Comparison of ENCODE assay signal across 21 mouse cellular contexts in the genomic region with DNA sequence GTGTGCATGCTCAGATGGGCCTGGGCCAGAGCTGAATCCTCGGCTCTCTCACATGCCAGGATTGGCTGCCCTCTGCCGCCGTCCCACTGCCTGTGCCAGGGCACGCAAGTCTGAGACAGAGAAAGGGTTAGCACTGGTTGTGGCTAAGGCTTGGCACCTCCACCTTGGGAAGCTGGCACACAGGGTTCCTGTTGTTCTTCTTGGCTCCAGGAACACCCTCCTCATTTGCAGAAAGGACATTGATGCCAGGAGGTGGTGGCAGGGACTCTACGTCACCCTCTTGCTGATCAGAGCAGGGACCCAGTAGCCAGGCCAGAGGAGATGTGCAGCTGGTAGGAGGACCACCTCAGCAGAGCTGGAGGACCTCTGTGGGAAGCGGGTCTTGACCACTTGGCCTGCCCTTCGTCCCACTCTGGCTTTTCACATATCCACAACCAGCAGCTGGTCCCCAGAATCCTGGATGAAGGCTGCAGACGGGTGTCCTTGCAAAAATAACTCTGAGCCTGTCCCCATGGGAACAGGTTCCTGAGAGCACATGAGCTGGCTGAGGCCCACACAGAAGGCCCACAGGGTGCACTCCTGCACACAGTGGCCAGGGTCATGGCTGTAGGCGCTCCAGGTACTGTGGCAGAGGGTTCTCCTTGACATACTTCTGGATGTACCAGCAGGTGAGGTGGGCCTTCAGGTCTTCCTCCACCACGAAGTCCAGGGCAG. TPM values are rescaled to one million over a fixed set of nuclear protein-coding genes. Genes with fewer than 3 reads are reported as not detected.
DNase-seq lines count a peak whose midpoint lies in the region; ATAC-seq and TF ChIP-seq lines count a peak whose summit lies in the region.
"Had no signal": no experiment of that assay in that cellular context is flagged by ENCODE, and none has a peak within 500 bp of the region (broad histone marks: within the 10 kb centered on the region; RNA-seq: fewer than 3 reads in every experiment).

No protein-coding gene starts in this region.

- ATAC-seq in granulocyte monocyte progenitor cell, adult 5-6 weeks (replicated peaks; ENCODE audit: poor library complexity, severe bottlenecking): no peak
- no peak for ATAC-seq in erythroid progenitor cell, adult 5-6 weeks (replicated peaks; ENCODE audit: low FRiP score, poor library complexity, severe bottlenecking)
- ATAC-seq: forebrain, embryonic 13.5 days; intestine, embryonic 15.5 days had no signal

- DNase-seq in adrenal gland, postnatal 14 days: peak; percentile 57
- DNase-seq in adrenal gland, postnatal 4 days (ENCODE audit: low spot score in 2 of 2): no peak
- peak; percentile 35 for DNase-seq in gastrocnemius, postnatal 14 days
- DNase-seq in gastrocnemius, postnatal 36 days: no peak
- DNase-seq in testis, postnatal 14 days (ENCODE audit: low spot score): no peak
- DNase-seq: heart, postnatal 4 days; kidney, postnatal 14 days; lung, adult 18-20 months; lung, postnatal 14 days; midbrain, embryonic 14.5 days; thymus, postnatal 36 days had no signal

- intact Hi-C loops in gastrocnemius, postnatal 14 days (cut with DNase I; ENCODE audit: low total_unique reads): no loop called here
- intact Hi-C loops in gastrocnemius, postnatal 36 days (cut with DNase I): no loop called here

- TF ChIP-seq POLR2A in testis, adult 2 months (IDR thresholded peaks at IDR 0.05; ENCODE audit: control insufficient read depth, low read depth, low read length): 0 out of 2 replicates have a peak, but pooled peaks have one; percentile 19

- H3K36me3 ChIP-seq in testis, adult 2 months (ENCODE audit: control insufficient read depth, insufficient read depth, low read length): peaks cover 5% of the 10 kb centered on the region

- no peak overlapping the region for H3K4me3 ChIP-seq in testis, adult 2 months (ENCODE audit: control insufficient read depth, low read depth, low read length)
- H3K4me3 ChIP-seq: embryonic facial prominence, embryonic 10.5 days; forebrain, embryonic 13.5 days; hindbrain, embryonic 15.5 days; intestine, embryonic 15.5 days; limb, embryonic 10.5 days; megakaryocyte, embryonic 14.5 days; neural tube, embryonic 13.5 days had no signal

- no peaks in the 10 kb centered on the region for H3K27me3 ChIP-seq in testis, adult 2 months (ENCODE audit: control insufficient read depth, insufficient read depth, low read length)
- H3K27me3 ChIP-seq: forebrain, embryonic 13.5 days; hindbrain, embryonic 15.5 days; intestine, embryonic 15.5 days; neural tube, embryonic 13.5 days had no signal

- no peak for TF ChIP-seq CTCF in testis, adult 2 months (IDR thresholded peaks at IDR 0.05; ENCODE audit: control insufficient read depth, insufficient read depth, insufficient replicate concordance, low read depth, low read length)

- no peak overlapping the region for H3K27ac ChIP-seq in testis, adult 2 months (ENCODE audit: control insufficient read depth, insufficient read depth, low read depth, low read length)
- H3K27ac ChIP-seq: embryonic facial prominence, embryonic 10.5 days; forebrain, embryonic 13.5 days; hindbrain, embryonic 15.5 days; intestine, embryonic 15.5 days; limb, embryonic 10.5 days; neural tube, embryonic 13.5 days had no signal

- H3K4me1 ChIP-seq in testis, adult 2 months (ENCODE audit: control insufficient read depth, insufficient read depth, low read length): no peaks in the 10 kb centered on the region; the same call in none of the 2 replicates
- H3K4me1 ChIP-seq: forebrain, embryonic 13.5 days; hindbrain, embryonic 15.5 days; intestine, embryonic 15.5 days; neural tube, embryonic 13.5 days had no signal

RNA-seq across cellular contexts. Expression of gene Natd1, which starts 9.0 kb away (rescaled TPM):
- 17.9 and 18.4 TPM in 2 replicates for total RNA-seq in adrenal gland, postnatal 14 days (2021)
- total RNA-seq in adrenal gland, postnatal 4 days (2021): 10 to 100 TPM; 30.8 TPM
- 10 to 100 TPM; 10.6 to 11.9 TPM for total RNA-seq in gastrocnemius, postnatal 14 days (2021)
- 1 to 10 TPM; 6.8 to 9.6 TPM for total RNA-seq in gastrocnemius, postnatal 36 days (2021)
- polyA plus RNA-seq in testis, adult 2 months (2012; rRNA removed): 34.6 and 39.6 TPM in 2 replicates
- 1.6 and 4.7 TPM in 2 replicates for total RNA-seq in granulocyte monocyte progenitor cell, adult 5-6 weeks (2014; fragmentation: Nextera tagmentation)
- total RNA-seq in granulocyte monocyte progenitor cell, adult 5-6 weeks (2017): 1.3 and 2.1 TPM in 2 replicates
- 32.1 and 36.0 TPM in 2 replicates for total RNA-seq in erythroid progenitor cell, adult 5-6 weeks (2015; ENCODE audit: low replicate concordance)
- total RNA-seq in erythroid progenitor cell, adult 5-6 weeks (2017; ENCODE audit: low replicate concordance): 17.2 and 29.4 TPM in 2 replicates

RNA-seq across cellular contexts. Expression of gene Map2k3, which starts 26.3 kb away (rescaled TPM):
- 70.0 and 74.3 TPM in 2 replicates for total RNA-seq in adrenal gland, postnatal 14 days (2021)
- total RNA-seq in adrenal gland, postnatal 4 days (2021): 10 to 100 TPM; 92.4 to 93.9 TPM
- total RNA-seq in gastrocnemius, postnatal 14 days (2021): 100 to 1,000 TPM; 144 to 173 TPM
- 100 to 1,000 TPM; 172 to 192 TPM for total RNA-seq in gastrocnemius, postnatal 36 days (2021)
- 36.6 and 36.8 TPM in 2 replicates for polyA plus RNA-seq in testis, adult 2 months (2012; rRNA removed)
- 47.0 and 51.2 TPM in 2 replicates for total RNA-seq in granulocyte monocyte progenitor cell, adult 5-6 weeks (2014; fragmentation: Nextera tagmentation)
- total RNA-seq in granulocyte monocyte progenitor cell, adult 5-6 weeks (2017): 13.5 and 17.0 TPM in 2 replicates
- 105 and 148 TPM in 2 replicates for total RNA-seq in erythroid progenitor cell, adult 5-6 weeks (2015; ENCODE audit: low replicate concordance)
- total RNA-seq in erythroid progenitor cell, adult 5-6 weeks (2017; ENCODE audit: low replicate concordance): 93.2 and 132 TPM in 2 replicates

RNA-seq across cellular contexts. Expression of gene Tmem11, which starts 26.5 kb away (rescaled TPM):
- 48.9 and 49.8 TPM in 2 replicates for total RNA-seq in adrenal gland, postnatal 14 days (2021)
- total RNA-seq in adrenal gland, postnatal 4 days (2021): 10 to 100 TPM; 41.5 to 42.7 TPM
- 10 to 100 TPM; 35.6 to 38.0 TPM for total RNA-seq in gastrocnemius, postnatal 14 days (2021)
- 10 to 100 TPM; 37.7 to 41.3 TPM for total RNA-seq in gastrocnemius, postnatal 36 days (2021)
- 15.6 TPM in 2 replicates for polyA plus RNA-seq in testis, adult 2 months (2012; rRNA removed)
- total RNA-seq in granulocyte monocyte progenitor cell, adult 5-6 weeks (2014; fragmentation: Nextera tagmentation): 31.5 and 35.4 TPM in 2 replicates
- total RNA-seq in granulocyte monocyte progenitor cell, adult 5-6 weeks (2017): 67.1 and 72.3 TPM in 2 replicates
- 9.2 and 16.2 TPM in 2 replicates for total RNA-seq in erythroid progenitor cell, adult 5-6 weeks (2015; ENCODE audit: low replicate concordance)
- total RNA-seq in erythroid progenitor cell, adult 5-6 weeks (2017; ENCODE audit: low replicate concordance): 10.7 and 16.8 TPM in 2 replicates

Comparison
In these comparisons a context has a peak if more than half of its experiments do, and no peak if none do; other contexts are left out.
1. DNase-seq: peak in adrenal gland, postnatal 14 days (single experiment) and gastrocnemius, postnatal 14 days (single experiment); none in adrenal gland, postnatal 4 days (0 of 2), gastrocnemius, postnatal 36 days (0 of 2) and testis, postnatal 14 days (single experiment).